Mouse (Mus musculus): ENCODE data around the gene Ccin. TPM values are rescaled to one million over a fixed set of nuclear protein-coding genes. Genes with fewer than 3 reads are reported as not detected.

Ccin gene
- total RNA-seq, 1 experiment, result 0.80 TPM

- no peak overlapping the region for H3K27ac ChIP-seq (ENCODE audit: insufficient read depth, low read depth, low read length, poor library complexity, severe bottlenecking)
- H3K9me3 ChIP-seq (ENCODE audit: control insufficient read depth, insufficient read depth, low read depth, low read length), result no peaks in the 10 kb centered on the region
- no peak overlapping the region for H3K9ac ChIP-seq (ENCODE audit: insufficient read depth, low read depth, low read length, poor library complexity, severe bottlenecking)
- H3K36me3 ChIP-seq (ENCODE audit: control insufficient read depth, insufficient read depth, low read length, poor library complexity, severe bottlenecking), result no peaks in the 10 kb centered on the region; the same call in 1 of the 2 replicates
- peaks cover 11 to 24% of the 10 kb centered on the region in 2 experiments for H3K4me1 ChIP-seq (ENCODE audit: control insufficient read depth in 2 of 2, insufficient read depth in 2 of 2, low read length in 2 of 2, poor library complexity in 1 of 2)
- H3K4me3 ChIP-seq (ENCODE audit: insufficient read depth in 1 of 2, low read depth in 1 of 2, low read length in 2 of 2, poor library complexity in 1 of 2, severe bottlenecking in 1 of 2), result no peak overlapping the region
- in situ Hi-C loops (cut with MboI; ENCODE audit: low sequenced_read_pairs in 2 of 2, unreplicated experiment in 2 of 2), result loop anchor here in 1 of 2 experiments (5.0 kb wide), 1 partner anchor 54 kb away; no protein-coding TSS in a partner anchor
- TF ChIP-seq CHD2 (IDR thresholded peaks at IDR 0.05; ENCODE audit: low read depth, low read length) (no peak), MAFK (IDR thresholded peaks at IDR 0.05; ENCODE audit: insufficient read depth, low read depth, low read length) (no peak), HCFC1 (IDR thresholded peaks at IDR 0.05; ENCODE audit: borderline replicate concordance, insufficient read depth, low read length) (no peak), ZNF384 (IDR thresholded peaks at IDR 0.05; ENCODE audit: low read depth, low read length) (no peak), ZC3H11A (IDR thresholded peaks at IDR 0.05; ENCODE audit: borderline replicate concordance, low read depth, low read length) (no peak)
- no peak for DNase-seq (ENCODE audit: low read depth, low spot score)
Observed at GRCm38 (mm10) chr4:43980846-43981245, 2.4 kb upstream of the Ccin start.

- Histone ChIP-seq H3K27ac (ENCODE audit: insufficient read depth, low read depth, low read length, poor library complexity, severe bottlenecking) (no peak overlapping the region), H3K9ac (ENCODE audit: insufficient read depth, low read depth, low read length, poor library complexity, severe bottlenecking) (no peak overlapping the region), H3K9me3 (ENCODE audit: control insufficient read depth, insufficient read depth, low read depth, low read length) (no peaks in the 10 kb centered on the region), H3K36me3 (ENCODE audit: control insufficient read depth, insufficient read depth, low read length, poor library complexity, severe bottlenecking) (no peaks in the 10 kb centered on the region; the same call in 1 of the 2 replicates), H3K4me3 (ENCODE audit: insufficient read depth in 1 of 2, low read depth in 1 of 2, low read length in 2 of 2, poor library complexity in 1 of 2, severe bottlenecking in 1 of 2) (no peak overlapping the region), H3K4me1 (ENCODE audit: control insufficient read depth in 2 of 2, insufficient read depth in 2 of 2, low read length in 2 of 2, poor library complexity in 1 of 2) (peaks cover 8 to 24% of the 10 kb centered on the region in 2 experiments)
- TF ChIP-seq CHD2 (IDR thresholded peaks at IDR 0.05; ENCODE audit: low read depth, low read length) (no peak), HCFC1 (IDR thresholded peaks at IDR 0.05; ENCODE audit: borderline replicate concordance, insufficient read depth, low read length) (no peak), ZC3H11A (IDR thresholded peaks at IDR 0.05; ENCODE audit: borderline replicate concordance, low read depth, low read length) (no peak), MAFK (IDR thresholded peaks at IDR 0.05; ENCODE audit: insufficient read depth, low read depth, low read length) (no peak)
- DNase-seq (ENCODE audit: low read depth, low spot score), result no peak
- in situ Hi-C loops (cut with MboI; ENCODE audit: low sequenced_read_pairs in 2 of 2, unreplicated experiment in 2 of 2), result loop anchor here in 1 of 2 experiments (5.0 kb wide), 1 partner anchor 54 kb away; no protein-coding TSS in a partner anchor
Observed at GRCm38 (mm10) chr4:43981251-43981650, 2.0 kb upstream of the Ccin start.

GRCm38 (mm10) chr4:43982053-43982732 is 1.1 kb upstream of the Ccin start:
- Histone ChIP-seq H3K4me3 (ENCODE audit: insufficient read depth in 1 of 2, low read depth in 1 of 2, low read length in 2 of 2, poor library complexity in 1 of 2, severe bottlenecking in 1 of 2) (no peak overlapping the region), H3K36me3 (ENCODE audit: control insufficient read depth, insufficient read depth, low read length, poor library complexity, severe bottlenecking) (no peaks in the 10 kb centered on the region; the same call in 1 of the 2 replicates), H3K9me3 (ENCODE audit: control insufficient read depth, insufficient read depth, low read depth, low read length) (no peaks in the 10 kb centered on the region), H3K27ac (ENCODE audit: insufficient read depth, low read depth, low read length, poor library complexity, severe bottlenecking) (no peak overlapping the region), H3K4me1 (ENCODE audit: control insufficient read depth in 2 of 2, insufficient read depth in 2 of 2, low read length in 2 of 2, poor library complexity in 1 of 2) (peaks cover 5 to 22% of the 10 kb centered on the region in 2 experiments), H3K9ac (ENCODE audit: insufficient read depth, low read depth, low read length, poor library complexity, severe bottlenecking) (peak overlapping the region; percentile 13; the same call in 1 of the 2 replicates)
- peak; percentile 88 for TF ChIP-seq ZC3H11A (IDR thresholded peaks at IDR 0.05; ENCODE audit: borderline replicate concordance, low read depth, low read length)
- no peak for TF ChIP-seq MAFK (IDR thresholded peaks at IDR 0.05; ENCODE audit: insufficient read depth, low read depth, low read length)
- peak; percentile 88 for DNase-seq (ENCODE audit: low read depth, low spot score)
- in situ Hi-C loops (cut with MboI; ENCODE audit: low sequenced_read_pairs in 2 of 2, unreplicated experiment in 2 of 2), result loop anchor here in 1 of 2 experiments (5.0 kb wide), 1 partner anchor 55 kb away; no protein-coding TSS in a partner anchor

- peaks cover 0 to 12% of the 10 kb centered on the region in 2 experiments; a peak in 2 of 4 replicates for H3K4me1 ChIP-seq (ENCODE audit: control insufficient read depth in 2 of 2, insufficient read depth in 2 of 2, low read length in 2 of 2, poor library complexity in 1 of 2)
- no peak for TF ChIP-seq MAFK (IDR thresholded peaks at IDR 0.05; ENCODE audit: insufficient read depth, low read depth, low read length)
- no peak for TF ChIP-seq CHD2 (IDR thresholded peaks at IDR 0.05; ENCODE audit: low read depth, low read length)
- no peak for TF ChIP-seq ZC3H11A (IDR thresholded peaks at IDR 0.05; ENCODE audit: borderline replicate concordance, low read depth, low read length)
- no peak for TF ChIP-seq ZNF384 (IDR thresholded peaks at IDR 0.05; ENCODE audit: low read depth, low read length)
- TF ChIP-seq HCFC1 (IDR thresholded peaks at IDR 0.05; ENCODE audit: borderline replicate concordance, insufficient read depth, low read length), result no peak
- H3K4me3 ChIP-seq (ENCODE audit: insufficient read depth in 1 of 2, low read depth in 1 of 2, low read length in 2 of 2, poor library complexity in 1 of 2, severe bottlenecking in 1 of 2), result peak overlapping the region in 1 of 2 experiments; percentile 29; a peak in 1 of 4 replicates
- H3K27ac ChIP-seq (ENCODE audit: insufficient read depth, low read depth, low read length, poor library complexity, severe bottlenecking), result no peak overlapping the region
- no peaks in the 10 kb centered on the region for H3K9me3 ChIP-seq (ENCODE audit: control insufficient read depth, insufficient read depth, low read depth, low read length)
- H3K9ac ChIP-seq (ENCODE audit: insufficient read depth, low read depth, low read length, poor library complexity, severe bottlenecking), result no peak overlapping the region
- no peak for DNase-seq (ENCODE audit: low read depth, low spot score)
- in situ Hi-C loops (cut with MboI; ENCODE audit: low sequenced_read_pairs in 2 of 2, unreplicated experiment in 2 of 2), result loop anchor here in 1 of 2 experiments (5.0 kb wide), 1 partner anchor 56 kb away; no protein-coding TSS in a partner anchor
- H3K36me3 ChIP-seq (ENCODE audit: control insufficient read depth, insufficient read depth, low read length, poor library complexity, severe bottlenecking), result no peaks in the 10 kb centered on the region
Observed at GRCm38 (mm10) chr4:43983756-43984155, 473 bp downstream of the Ccin start.

All from ES-E14 (cell line).